Mouse (Mus musculus) forelimb bud, embryonic 11.5 days (tissue): ENCODE data around the gene Cmtm8.
A peak's percentile ranks its signal among the peaks of the same experiment; 100 is the strongest.

Experiments used
- DNase-seq: peaks from one replicate; pipeline ENCODE4 v3.0.0-alpha.2; 2012; ENCODE audit warnings: low read depth, low spot score

The Cmtm8 gene

DNA sequence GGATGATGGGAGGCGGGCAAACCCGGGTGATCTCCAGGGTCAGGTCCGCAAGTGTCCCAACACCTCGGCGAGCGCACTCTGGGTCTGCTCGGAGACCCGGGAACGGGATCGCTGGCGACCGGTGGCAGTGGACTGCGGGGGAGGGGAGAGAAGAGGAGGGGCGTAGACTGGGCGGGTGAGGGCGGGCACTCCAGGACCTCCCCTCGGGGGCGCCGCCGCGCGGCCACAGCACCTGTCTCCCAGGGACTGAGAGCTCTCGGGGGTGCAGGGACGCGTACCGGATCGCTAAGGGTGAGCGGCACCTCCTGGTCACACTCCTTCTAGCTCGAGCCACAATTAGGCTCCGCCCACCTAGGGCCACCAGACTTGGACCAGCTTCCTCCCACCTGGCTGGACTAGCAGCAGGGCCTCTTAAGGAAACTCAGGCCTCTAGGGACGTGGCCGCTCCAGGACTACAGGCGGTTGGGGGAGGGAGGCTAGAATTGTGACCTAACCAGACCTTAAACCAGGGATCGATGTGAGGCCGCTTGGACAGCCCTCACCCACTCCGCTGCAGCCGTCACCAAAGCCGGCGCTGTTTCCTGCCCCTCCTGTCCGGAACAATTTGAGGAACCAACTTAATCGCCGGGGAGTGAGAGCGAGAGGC, at the start of gene Cmtm8:
Cmtm8 (minus strand) TSS at position 140 of the 646 bp plus-strand sequence.
- DNase-seq = peak; percentile 60

DNA sequence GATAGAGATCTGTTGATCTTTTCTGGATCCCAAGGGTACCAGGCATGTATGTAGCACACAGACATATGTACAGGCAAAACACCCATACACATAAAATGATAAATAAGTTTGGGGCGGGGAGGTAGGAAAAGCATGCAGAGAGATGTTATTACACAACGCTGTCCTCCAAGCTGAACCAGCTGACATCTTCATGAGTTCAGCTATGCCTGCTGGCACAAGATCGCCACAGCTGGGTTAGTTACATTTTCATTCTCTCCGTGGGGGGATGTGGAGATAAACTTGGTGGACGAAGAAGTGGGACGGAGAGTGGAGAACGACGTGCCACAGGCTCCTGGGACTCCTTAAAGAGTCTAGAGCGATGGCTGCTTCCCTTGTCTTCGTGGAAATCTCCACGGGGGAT, 49.0 kb upstream of the Cmtm8 start:
- no peak for DNase-seq

DNA sequence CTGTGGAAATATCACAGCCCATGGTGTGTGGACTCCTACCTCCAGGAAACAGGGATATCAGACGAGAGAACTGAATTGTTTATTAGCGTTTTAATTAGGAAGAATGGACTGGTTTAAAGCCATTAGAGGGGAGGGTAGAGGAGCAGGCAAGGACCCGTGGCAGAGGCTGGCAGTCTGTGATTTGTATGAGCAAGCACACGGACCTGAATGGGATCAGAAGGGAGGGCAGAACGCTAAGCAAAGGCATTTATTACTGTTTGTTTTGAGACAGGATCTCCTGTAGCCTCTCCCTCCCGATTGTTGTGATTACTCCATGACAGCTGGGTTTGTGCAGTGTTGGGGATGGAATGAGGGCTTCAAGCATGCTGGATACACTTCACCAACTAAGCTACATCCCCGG, 46.4 kb upstream of the Cmtm8 start:
- DNase-seq = no peak

DNA sequence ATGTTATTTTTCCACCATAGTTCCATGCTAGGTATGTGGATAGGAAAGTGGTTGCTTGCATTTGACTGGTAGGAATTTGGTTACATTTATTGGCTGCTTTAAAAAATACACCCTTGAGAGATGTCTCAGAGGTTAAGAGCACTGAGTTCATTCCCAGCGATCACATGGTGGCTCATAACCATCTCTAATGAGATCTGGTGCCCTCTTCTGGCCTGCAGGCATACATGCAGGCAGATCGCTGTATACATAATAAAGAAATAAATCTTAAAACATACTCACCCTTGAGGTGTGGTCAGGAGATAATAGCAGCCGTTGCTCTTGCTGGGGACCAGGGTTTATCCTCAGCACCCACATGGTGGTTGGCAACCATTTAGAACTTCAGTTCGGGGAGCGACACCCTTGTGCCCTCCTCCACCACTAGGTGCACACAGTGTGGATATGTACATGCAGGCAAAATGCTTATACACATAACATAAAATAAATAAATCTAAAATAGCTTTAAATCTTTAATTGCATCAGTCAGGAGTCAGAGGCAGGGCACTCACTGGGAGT, 45.0 kb upstream of the Cmtm8 start:
- no peak for DNase-seq

DNA sequence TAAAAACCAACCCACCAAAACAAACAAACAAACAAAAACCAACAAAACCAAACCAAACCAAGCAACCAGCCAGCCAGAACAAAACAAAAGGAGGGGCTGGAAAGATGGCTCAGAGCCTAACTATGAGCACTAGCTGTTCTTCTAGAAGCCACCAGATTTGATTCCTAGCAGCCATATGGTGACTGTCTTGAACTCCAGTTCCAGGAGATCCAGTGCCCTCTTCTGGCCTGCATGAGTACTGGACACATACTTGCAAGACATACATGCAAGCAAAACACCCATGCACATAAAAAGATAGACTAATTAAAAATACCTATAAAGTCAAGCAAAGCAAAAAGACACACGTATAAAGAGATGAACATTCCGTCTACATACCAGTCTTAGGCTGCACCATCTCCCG, 43.7 kb upstream of the Cmtm8 start:
- DNase-seq = peak; percentile 37

DNA sequence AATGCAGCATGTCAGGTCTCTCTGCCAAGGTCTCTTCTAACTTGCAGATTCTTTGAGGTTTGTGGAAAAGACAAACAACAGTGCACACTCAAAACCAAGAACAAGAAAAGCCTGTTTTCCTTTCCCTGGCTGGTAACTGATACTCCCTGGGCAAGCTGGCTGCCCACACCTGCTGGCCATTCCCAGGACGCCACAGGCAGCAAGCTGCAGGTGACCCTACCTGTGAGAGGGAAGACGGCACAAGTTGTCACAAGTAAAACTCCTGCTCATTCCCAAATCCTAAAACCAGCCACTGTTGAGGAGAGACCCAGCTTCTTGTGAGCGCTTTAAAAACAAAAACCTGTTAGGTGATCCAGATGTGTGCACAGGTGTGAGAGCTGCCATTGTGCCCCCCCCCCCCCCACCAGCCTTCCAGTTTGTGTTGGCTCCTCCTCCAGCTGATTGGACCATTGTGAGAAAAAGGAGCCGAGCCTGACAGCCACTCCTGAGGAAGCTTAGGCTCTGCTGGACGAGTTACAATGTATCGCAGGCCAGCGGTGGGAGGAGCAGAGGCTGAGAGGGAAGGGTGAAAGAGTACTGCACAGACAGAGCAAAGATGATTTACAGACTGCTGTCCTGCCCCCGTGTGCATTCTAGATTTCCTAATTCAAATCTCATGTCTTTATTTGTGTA, 42.2 kb upstream of the Cmtm8 start:
- DNase-seq = no peak

DNA sequence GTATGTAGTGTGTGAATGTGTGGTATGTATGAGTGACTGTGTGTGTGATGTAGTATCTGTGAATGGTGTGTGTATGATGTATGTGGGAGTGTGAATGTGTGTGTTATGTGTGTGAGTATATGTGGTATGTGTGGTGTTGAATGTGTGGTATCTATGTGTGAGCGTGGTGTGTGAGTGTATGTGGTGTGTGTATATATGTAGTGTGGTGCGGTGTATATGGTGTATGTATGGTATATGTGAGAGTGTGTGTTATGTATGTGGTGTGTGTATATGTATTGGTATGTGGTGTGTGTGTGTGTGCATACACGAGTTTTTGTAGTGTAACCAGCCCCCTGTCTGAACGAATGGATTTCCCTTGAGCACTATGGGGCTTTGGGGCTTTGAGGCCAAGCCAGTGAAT, 41.6 kb upstream of the Cmtm8 start:
- no peak for DNase-seq

DNA sequence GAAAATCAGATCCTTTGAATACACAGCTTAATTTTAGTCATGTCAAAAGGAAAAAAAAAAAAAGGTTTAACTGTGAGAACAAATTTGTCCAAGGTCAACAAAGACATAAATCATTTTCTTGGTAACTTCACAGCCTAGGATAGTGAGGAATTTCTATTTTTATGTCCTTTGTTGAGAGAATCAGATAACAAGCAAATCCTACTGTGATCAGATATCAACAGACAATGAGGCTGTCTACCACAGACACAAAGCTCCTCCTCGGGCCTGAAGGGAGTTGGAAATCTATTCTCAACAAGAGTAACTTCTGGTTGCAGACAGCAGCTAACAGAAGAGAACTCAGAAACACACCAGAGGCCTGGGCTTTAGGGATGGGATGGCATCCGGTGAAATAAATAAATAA, 38.0 kb upstream of the Cmtm8 start:
- no peak for DNase-seq

DNA sequence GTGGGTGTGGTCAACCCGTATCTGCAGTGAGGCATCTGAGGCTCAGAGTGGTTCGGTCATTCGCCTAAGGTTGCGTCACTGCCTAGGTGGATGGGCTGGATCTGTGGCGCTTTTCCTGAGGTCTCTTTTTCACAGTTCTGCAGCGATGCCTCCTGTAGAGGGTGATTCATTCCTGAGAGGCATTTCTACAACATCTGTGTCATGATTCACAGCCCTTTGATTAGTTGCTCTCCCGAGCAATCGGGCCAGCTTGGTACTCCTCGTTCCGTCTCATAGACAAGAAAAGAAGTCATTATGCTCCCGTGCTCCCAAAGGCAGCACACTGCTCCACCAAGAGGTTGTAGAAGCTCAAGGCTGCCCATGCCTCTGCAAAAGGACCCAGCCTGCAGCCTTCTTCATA, 11.4 kb upstream of the Cmtm8 start:
- no peak for DNase-seq

DNA sequence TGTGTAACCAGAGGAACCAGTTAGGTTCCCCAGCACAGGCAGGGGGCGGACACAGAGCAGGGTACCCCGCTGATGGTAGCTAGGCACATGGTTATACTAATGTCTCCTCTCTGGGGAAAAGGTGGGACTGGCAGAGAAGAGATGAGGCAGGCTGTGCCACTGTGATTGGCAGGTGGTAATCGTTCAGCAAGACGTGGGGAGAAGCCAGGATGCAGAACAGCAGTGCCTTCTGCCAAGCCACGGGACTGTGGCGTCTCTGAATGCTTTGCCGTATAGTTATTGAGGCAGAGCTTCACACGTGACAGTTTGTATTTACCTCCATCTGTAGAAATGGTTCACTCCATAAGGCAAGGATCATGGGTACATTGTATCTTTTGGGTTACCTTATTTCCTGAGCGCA, 10.7 kb upstream of the Cmtm8 start:
- no peak for DNase-seq

DNA sequence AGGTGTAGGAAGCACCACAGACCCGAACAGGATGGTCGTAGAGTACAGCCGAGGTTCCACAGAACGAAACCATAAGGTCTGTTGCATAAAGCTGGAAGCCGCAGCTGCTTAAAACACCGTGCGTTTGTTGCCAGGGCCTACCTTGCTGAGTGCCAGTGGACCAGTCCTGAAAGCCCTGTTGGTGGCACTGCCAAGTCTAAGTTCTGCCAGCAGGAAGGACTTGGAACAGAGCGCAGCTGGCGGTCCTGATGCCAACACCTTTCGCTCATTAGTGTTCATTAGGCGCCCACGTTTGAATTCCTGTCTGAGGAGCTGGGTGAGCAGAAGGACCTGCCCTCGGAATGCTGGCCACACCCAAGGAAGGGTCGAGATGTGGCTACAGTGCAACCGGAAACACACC, 9.4 kb upstream of the Cmtm8 start:
- no peak for DNase-seq

DNA sequence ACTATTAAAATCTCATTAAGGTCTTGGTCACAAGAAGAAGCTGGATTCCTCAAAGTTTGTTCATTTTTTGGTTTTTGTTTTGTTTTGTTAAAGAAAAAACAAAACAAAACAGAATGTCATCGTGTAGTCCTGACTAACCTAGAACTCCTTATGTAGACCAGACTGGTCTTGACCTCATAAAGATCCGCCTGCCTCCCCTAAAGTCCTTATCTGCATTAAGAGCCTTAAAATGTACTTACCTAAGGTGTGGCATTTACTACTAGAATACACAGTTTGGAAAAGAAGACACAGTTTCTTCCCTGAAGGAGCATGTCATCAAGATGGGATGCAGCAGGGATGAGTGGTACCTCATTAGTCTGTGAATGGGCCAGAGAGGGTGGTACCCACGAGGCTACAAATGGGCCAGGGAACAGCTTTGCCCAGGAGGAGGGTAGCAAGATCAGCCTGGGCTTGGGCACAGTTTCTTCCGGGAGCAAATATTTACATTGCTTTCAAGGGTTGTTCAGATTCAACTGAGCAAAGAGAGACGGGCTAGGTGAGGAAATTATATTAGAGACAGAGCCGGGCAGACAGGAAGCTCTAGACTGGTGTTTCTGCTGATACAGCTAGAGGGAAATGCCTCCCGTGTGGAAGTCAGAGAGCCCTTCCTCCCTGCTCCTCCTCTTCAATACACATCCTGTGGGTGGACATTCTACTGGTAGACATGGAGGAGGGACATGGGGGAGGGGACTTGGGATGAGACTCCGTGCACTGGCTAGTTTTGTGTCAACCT, 7.6 kb upstream of the Cmtm8 start:
- DNase-seq = no peak

DNA sequence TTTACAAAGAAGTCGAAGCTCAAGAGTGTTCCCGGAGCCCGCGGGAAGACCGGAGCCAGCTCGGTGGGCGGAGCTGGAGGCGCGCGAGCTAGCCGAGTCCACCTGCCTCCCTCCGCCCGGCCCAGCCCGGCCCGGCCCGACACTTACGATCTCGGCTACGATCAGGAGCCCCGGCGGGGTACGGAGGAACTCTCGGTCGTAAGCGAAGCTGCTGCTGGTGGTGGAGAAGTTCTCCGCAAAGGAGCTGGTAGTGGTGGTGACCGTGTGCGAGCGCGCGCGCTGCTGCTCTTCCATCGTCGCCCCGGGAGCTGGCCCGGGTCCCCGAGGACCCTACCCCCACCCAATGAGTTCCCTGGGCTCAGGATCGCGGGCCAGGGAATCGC, 331 bp downstream of the Cmtm8 start:
- DNase-seq = peak; percentile 26

DNA sequence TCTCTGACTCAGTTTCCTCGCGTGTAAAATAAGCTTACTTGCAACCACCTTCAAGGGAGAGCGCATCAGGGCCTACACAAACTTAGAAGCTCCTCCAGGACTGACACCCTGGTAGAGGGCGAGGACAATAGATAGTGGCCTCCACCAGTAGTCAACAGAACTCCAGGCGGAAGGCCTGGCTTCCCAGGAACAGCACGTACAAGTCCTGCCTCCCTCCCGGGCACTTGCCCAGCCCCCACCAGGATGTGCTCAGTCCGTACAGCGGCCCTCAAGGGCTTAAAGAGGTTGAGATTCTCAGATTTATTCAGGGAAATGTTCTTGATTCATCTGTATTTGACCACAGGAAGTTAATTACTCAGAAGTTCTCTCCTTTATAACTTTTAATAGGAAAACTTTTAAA, 1.1 kb downstream of the Cmtm8 start:
- DNase-seq = no peak

DNA sequence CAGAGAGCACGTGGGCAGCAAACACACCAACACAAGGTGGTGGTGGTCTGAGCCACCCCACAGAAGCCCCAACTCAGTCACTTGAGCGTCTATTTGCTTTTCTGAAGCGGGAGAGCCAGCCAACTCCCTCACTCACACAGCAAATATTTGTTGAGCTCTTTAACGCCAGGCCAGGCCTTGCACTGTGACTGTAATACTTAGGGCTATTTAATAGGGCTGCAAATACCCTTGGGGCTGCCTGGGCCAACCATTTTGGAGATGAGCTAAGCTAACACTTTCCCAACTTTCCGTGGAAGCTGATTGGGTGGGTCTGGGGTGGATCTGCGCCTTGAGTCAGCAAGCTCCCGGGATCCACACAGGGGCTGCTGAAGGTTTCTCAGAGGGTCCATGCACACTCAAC, 1.7 kb downstream of the Cmtm8 start:
- no peak for DNase-seq

DNA sequence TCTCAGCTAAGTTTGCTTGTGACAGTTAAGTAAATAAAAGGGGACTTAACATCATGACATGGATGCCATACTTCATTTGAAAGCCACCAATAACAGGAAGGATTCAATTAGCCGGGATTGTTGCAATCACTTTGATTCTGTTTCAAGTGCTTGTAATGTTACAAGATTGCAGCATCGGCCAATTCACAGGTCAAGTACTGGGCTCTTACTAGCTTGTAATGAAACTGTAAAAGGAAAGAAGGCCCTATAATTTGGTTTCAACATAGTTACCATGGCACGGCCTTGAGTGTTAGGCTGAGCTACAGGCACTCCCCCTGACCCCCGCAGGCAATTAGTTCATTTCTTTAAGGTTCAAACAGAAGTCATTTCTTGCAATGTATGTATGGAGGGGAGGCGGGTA, 5.1 kb downstream of the Cmtm8 start:
- no peak for DNase-seq

DNA sequence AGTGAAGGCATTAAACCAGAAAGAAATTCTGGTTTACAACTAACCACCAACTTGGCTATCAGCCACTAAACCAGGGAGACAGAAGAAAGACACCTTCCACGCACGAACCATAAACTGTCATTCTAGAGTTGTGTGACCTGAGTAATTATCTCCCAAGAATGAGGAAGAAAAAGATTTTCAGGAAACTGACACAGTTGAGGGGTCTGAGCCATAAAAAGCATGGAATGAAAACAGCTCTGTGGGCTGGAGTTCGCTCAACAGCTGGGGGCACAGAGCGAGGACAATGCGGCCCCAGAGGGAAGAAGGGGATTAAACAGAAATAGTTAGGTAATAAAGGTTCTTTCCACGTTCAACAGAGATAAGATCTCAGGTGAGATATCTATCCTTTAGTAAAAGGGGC, 12.4 kb downstream of the Cmtm8 start:
- DNase-seq = no peak

DNA sequence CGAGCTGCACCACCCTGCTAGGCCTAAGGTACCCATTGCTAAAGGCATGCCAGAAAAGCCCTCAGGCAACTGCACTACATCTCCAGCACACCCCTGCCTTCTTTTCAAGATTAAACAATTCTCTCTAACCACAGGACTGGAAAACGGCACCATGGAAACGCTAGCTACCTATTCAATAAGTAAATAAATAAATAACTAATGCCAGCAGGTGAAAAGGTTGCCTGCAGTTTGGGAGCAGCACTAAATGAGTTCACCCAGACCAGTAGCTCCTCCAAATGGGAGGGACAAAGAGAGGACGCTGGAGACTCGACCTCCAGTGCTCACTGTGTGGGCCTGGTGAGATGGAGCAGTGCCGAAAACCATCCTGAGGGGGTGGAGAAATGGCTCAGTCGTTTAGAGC, 13.6 kb downstream of the Cmtm8 start:
- DNase-seq = no peak

DNA sequence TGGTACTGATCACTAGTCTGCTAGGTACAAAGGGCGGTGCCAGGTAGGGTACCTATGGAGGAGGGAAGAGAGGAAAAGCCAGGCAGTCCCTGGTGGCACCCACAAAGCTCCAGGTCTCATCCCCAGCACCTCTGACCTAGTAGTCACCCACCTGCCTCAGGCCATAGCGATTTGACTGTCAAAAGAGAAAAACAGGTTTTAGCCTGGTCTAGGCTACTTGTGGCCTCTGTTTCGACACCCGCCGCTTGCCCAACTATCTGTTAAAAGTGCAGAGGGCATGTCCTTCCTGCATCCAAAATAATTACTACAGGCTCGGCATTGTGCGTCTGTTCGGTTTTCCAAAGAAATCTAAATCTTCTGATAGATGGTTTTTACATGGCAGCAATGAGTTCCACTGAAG, 14.3 kb downstream of the Cmtm8 start:
- no peak for DNase-seq

DNA sequence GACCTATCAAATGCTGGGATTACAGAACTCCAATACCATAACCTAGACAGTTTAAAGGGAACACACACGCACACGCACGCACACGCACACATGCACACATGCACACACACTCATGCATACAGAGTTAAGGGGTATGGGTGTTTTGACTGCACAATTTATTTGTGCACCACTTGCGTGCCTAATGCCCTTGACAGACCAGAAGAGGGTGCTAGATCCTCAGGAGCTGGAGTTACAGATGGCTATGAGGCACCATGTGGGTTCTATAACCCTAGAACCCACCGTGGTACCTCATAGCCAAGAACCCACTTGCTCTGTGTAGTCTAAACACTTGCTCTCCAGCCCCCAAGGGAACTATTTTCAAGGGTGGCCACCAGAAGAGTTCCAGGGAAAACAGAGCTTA, 15.6 kb downstream of the Cmtm8 start:
- DNase-seq = no peak

DNA sequence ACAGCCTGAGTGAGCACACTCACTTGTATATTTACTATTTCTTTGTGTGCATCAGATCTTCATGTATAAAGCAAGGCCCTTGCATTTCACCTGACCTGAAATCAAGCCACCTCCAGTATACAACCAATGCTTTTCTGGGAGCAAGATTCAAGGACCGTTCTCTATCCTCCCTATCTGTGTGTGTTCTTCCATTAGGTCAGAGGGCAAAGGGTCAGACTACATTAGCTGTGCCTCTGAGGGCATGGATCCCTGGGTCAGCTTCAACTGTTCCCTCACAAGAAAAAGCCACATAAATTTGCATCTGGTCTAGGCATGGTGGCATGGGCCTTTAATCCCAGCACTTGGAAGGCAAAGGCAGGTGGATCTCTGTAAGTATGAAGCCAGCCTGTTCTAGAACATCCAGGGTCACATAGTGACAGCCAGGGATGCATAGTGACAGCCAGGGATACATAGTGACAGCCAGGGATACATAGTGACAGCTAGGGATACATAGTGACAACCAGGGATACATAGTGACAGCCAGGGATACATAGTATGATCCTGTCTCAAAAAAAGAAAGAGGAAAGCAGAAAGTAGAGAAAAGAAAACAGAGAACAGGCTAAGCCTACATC, 16.6 kb downstream of the Cmtm8 start:
- no peak for DNase-seq

DNA sequence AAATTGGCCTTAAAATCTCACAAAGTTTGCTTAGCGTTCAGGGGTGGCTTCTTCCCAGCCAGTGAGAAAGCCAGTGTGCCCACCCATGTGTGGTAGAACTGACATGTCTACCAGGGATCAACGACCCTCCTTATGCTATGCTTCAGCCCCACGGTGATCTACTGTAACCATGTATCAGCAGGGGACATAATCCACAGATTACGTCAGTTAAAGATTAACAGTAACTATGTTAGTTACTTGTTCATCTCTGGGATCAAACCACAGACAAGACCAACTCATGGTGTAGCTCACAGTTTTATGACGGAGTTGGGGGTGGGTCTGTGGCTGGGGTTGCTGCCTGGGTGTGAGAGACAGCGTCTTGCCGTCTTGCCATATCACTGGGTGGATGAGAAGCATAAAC, 19.8 kb downstream of the Cmtm8 start:
- DNase-seq = no peak
